ENCODE assay signal across 1 mouse cellular context in the genomic region with DNA sequence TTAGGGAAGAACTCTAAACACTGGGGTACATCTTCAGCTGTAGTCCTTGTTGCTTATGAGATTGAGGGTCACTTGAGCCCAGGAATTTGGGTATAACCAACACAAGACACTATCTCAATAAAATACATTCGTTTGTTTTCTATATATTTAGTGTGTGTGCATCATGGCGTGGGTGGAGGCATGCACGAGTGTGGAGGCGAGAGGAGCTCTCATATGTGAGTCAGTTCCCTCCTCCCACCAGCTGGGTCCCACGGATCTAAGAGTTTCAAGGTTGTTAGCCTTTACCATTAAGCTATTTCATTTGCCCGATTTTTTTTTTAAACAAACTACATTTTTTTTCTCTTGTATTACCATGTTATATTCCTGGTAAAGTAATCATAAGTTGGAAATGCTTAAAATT.
TF ChIP-seq lines count a peak whose summit lies in the region.

No protein-coding gene starts in this region.

TF ChIP-seq in MEL, 35 proteins besides CTCF, POLR2A, EP300 and RAD21 (continued from another document):
- TF ChIP-seq MXI1 (IDR thresholded peaks at IDR 0.05; ENCODE audit: low read depth, low read length): no peak
- no peak for TF ChIP-seq NELFE (IDR thresholded peaks at IDR 0.05; ENCODE audit: low read depth, low read length)
- TF ChIP-seq MYB (IDR thresholded peaks at IDR 0.05; ENCODE audit: low read depth, low read length): no peak
- no peak for TF ChIP-seq UBTF (IDR thresholded peaks at IDR 0.05; ENCODE audit: borderline replicate concordance, insufficient read depth, low read depth, low read length)
- TF ChIP-seq POLR2AphosphoS2 (IDR thresholded peaks at IDR 0.05; ENCODE audit: low read length): no peak
TF ChIP-seq in MEL: peak in this region for 0.
